Mouse (Mus musculus) cerebellum, postnatal 14 days (tissue): ENCODE data around the gene Rnf8.

Source experiments
- DNase-seq, 2 experiments: peaks; one replicate each; pipeline ENCODE4 v3.0.0; 2021; ENCODE audit warnings: mixed read lengths in 2 of 2

Gene Rnf8

GRCm38 (mm10) chr17:29614115-29615023, at the start of gene Rnf8, which contains the start of gene Gm28043:
TSS of gene Rnf8 (plus strand) at chr17:29614790.
TSS of gene Gm28043 (plus strand) at chr17:29614876.
- peak; percentile 96 to 97 for DNase-seq

DNA sequence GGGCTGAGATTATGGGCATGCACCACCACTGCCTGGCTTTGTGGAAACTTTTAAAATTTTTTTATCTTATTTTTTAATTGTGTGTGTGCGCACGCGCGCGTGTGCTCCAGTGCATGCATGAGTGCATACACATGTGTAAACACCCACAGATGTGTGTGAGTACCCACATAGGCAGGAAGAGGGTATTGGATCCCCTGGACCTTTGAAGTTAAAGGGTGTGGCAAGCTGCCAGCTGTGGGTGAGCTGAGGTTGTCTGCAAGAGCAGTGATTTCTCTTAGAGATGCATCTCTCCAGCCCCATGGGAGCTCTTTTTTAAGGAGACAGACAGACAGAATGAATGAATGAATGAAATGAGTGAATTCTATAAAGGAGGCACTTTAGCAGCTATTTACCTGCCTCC, 49.1 kb upstream of the Rnf8 start:
- DNase-seq: no peak

GRCm38 (mm10) chr17:29568435-29568834, 46.2 kb upstream of the Rnf8 start:
- DNase-seq: no peak

- DNase-seq: peak; percentile 31 to 50
Observed at GRCm38 (mm10) chr17:29569831-29570230, 44.8 kb upstream of the Rnf8 start.

- no peak for DNase-seq
Observed at GRCm38 (mm10) chr17:29579579-29580126, 34.9 kb upstream of the Rnf8 start.

GRCm38 (mm10) chr17:29583569-29583968, 31.0 kb upstream of the Rnf8 start:
- no peak for DNase-seq

GRCm38 (mm10) chr17:29584306-29584705, 30.3 kb upstream of the Rnf8 start:
- no peak for DNase-seq

DNA sequence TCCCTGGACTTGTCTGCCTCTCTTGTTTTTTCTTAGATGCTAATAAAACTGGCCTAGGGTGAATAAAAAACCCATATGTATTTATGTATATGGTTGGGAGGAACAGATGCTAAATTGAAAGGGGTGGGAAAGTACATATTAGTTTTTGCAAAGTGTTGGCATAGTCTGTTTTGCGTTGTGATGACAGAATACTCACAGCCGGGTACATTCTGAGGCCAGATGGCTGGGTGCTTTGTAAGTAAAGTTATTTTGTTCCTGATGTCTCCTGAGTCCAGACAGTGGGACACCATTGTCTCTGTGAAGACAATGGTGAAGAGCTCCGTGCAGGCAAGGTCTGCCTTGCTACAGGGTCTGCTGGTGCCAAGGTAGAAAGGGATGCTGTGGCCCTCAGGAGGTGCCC, 29.9 kb upstream of the Rnf8 start:
- DNase-seq: no peak

- no peak for DNase-seq
Observed at GRCm38 (mm10) chr17:29585446-29585845, 29.1 kb upstream of the Rnf8 start.

DNA sequence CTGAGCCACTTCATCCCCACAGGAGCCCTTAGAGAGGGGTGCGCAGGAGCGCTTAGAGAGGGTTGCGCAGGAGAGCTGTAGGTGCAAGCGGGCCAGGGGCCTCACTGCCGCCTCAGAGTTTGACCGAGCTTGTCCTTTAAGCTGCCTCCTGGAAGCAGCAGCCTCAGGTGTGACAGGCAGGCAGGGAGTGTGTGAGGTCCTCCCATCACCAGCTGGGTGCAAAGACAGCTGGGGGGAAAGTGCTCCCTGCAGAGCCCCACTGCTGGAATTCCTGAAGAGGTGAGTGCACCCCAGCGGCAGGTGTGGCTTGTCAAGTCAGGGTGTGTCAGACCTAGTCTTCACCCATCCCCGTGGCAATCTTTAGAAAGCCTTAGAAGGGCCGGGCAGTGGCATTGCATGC, 27.7 kb upstream of the Rnf8 start:
- DNase-seq: no peak

DNA sequence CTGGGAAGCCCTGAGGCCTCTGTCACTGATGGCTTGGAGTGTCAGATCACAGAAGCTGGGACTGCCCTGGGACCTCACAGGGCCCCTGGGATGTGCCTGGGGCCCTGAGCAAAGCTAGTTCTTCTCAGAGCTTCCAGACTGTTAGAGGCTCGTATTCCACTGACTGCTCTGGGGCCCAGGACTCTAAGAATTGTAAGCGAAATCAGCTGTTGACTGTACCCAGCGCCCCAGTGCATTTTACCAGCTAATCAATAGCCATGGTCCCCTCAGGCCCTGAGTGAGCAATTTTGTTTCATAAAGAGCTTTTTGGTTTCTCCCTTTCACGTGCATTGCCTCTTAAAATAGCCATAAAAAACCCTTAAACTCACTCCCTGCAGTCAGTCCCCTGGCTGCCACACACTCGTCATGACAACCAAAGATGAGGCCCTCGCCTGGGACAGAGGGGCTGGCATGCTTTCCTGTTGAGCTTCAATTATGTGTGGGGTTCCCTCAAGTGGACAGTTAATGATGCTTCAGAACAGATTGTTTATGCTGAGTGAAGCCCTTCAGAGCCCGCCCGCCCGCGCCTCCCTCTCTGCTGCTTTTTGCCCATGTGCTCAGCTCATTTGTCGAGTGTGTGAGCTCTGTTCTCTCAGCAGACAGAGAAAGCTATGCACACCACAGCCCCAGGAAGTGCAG, 25.2 kb upstream of the Rnf8 start:
- DNase-seq: peak in 1 of 2 experiments; percentile 34

DNA sequence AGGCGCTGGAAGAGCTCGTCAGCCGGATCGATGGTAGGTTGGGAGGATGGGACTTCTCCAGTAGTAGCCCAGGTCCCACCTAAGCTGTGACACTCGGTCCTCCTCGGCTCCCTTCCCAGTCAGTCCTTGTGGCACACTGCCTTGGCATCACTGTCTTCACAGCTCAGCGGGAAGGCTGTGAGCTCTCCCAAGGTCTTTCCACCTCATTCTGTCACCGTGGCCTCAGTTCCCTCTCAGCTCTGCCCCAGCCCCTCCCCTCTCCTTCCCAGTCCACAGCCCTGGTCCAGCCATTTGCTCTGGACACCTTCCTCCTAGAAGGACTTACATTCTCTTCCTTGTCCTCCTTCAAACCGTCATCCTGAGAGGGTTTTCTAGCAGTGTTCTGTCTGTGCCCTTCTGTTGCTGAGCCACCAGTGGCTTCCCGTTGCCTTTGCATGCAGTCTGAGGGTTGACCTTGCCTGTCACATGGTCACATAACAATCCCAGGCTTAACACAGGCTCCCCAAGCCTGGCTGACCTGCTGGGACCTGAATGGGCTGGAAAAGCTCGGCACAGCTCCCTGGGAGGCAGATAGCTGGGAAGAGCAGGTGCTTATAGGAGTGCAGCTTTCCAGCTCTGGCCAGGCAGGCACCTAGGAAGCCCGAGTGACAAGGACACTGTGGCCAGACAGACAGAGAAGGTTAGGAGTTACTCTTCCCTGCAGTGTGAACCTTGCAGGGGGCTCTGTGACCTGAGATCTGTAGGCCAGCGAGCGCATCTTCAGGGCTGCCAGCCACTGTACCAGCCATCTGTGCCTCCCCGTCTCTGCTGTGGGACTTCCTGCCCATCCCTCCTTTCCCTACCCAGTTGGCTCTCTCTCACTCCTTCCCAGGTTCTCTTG, 18.5 kb upstream of the Rnf8 start:
- peak; percentile 76 to 80 for DNase-seq

DNA sequence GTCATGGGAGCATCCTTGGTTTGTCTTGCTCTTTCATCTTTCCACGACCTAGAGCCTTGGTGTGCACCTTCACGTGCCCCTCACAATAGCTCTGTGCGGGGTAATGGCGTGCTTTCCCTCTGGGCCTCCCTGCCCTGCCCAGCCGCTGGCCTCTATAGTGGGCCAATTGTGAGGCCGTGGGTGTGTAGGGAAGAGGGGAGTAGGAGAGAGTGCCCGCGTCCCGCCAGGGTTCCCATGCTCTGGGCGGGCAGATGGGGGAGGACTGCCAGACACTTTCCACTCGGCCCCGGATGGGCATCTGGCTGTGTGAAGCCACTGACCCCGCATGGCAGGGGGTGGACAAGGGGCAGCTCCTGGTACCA, 17.8 kb upstream of the Rnf8 start:
- peak in 1 of 2 experiments; percentile 29 for DNase-seq

- DNase-seq: peak in 1 of 2 experiments; percentile 45
Observed at GRCm38 (mm10) chr17:29599051-29599450, 15.5 kb upstream of the Rnf8 start.

DNA sequence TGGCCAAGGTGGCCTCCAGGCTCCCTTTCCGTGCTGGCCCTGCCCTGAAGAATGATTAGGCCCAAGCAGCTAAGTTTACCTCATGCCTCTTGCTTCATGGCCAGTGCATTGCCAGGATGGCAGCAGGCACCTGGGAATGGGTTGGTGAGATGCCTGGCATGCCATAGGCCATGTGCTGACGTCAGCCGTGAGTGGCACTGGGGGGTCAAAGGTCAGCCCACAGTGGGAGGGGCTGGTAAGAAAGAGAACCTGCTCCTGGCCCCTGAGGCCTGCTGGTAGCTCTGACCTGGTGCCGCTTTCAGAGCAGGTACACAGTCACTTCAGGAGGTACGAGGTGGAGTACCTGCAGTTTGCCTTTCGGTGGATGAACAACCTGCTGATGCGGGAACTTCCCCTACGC, 15.1 kb upstream of the Rnf8 start:
- DNase-seq: peak in 1 of 2 experiments; percentile 43

DNA sequence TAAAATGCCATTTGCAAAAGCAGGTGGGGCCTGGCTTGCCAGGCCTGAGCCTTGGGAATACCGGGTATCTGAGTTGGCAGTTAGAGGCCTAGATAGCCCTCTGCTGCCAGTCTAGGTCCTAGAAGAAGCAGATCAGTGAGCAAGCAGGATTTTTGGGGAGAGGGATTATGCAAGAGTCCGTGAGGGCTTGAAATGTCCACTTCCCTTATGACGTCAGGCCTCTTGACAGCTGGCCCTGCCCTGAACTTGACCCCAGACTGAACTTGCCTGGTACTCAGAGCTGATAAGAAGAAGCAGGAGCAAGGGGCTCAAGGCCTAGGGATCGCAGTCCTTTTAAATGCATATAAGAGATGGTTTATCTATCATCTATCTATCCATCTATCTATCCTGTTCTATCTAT, 13.2 kb upstream of the Rnf8 start:
- DNase-seq: no peak

DNA sequence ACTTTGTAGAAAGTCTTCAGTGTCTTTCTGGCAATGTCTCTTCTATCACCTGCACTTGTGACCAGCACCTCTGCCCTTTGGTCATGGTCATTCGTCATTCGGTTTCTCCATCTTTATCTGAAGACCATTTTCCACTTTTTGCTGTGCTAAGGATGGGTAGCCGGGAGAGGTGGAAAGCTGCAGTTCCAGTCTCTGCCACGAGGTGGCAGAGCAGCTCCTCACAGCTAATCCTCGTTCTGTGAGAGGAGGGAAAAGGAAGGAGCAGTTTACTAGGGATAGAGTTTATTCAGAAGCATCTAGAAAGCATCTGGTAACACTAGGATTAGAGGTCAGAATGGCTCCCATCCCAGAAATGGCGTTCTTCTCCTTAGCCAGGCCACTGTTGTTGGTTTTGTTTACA, 11.3 kb upstream of the Rnf8 start:
- DNase-seq: peak; percentile 94 to 95

DNA sequence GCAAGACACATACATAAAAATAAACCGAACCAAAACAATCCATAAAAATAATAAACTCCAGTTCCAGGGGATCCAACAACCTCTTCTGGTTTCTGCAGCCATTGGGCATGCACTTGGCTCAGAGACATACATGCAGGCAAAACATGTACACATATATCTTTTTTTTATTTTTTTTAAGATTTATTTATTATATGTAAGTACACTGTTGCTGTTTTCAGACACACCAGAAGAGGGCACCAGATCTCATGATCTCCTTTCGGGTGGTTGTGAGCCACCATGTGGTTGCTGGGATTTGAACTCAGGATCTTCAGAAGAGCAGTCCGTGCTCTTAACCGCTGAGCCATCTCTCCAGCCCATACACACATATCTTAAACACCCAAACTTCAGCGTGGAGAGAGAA, 1.1 kb upstream of the Rnf8 start:
- peak; percentile 34 to 47 for DNase-seq

GRCm38 (mm10) chr17:29615024-29615551, 498 bp downstream of the Rnf8 start:
- DNase-seq: no peak

- DNase-seq: no peak
Observed at GRCm38 (mm10) chr17:29615616-29616015, 1.0 kb downstream of the Rnf8 start.

DNA sequence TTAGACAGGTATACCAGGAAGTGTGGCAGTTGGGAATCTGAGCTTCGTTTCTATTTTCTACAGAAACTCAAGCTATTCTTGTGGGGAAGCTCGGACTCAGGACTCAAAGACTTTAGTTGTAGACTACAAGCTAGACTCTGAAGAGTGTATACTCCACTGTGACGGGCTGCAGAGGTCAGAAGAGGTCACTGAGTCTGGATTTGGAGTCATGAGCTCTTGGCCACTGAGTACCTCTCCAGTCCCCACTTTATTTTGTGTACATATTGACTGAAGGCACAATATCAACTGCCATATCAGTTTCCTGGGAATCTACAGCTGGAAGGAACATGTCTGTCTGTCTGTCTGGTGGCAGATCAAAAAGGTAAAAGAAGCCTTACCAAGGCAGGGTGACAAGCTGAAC, 4.6 kb downstream of the Rnf8 start:
- no peak for DNase-seq

DNA sequence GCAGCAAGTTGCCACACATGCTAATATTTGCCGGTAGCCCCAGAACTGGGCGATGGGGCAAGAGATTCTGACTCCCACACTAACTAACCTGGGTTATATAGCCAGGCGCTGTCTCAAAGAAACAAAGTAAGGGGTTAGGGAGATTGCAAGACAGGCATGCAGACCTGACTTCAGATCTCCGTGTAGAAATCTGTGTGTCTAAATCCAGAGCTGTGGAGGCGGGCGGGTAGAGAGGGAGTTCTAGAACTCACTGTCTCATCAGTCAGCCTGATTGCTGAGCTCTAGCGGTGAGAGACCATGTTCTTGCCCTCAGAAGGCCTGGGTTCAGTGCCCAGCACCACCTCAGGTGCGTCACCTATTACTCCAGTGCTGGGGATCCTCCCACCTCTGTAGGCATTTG, 8.9 kb downstream of the Rnf8 start:
- no peak for DNase-seq

DNA sequence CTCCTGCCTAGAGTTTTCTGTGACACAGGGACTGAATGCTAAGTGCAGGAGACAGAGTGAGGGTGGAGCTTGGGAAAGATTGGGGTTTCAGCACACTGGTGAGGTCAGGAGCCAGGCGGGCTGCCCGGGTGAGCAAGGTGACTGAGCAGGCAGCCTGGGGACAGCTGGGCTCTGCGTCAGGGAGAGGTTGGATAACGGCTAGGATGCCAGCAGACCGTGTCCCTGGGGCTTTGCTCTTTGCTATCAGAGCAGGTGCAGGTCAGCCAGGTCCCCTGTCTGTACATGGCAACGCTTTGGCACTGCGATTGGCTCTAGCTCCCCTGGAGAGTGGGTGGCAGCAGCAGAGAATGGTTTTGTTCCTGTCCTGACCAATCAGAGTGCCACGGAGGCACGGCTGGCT, 12.7 kb downstream of the Rnf8 start:
- DNase-seq: no peak
